Comparison of ENCODE assay signal across 13 mouse cellular contexts in genomic region chr17:66756500-66756899, GRCm38 (mm10).
DNase-seq lines count a peak whose midpoint lies in the region; ATAC-seq and TF ChIP-seq lines count a peak whose summit lies in the region.
"Had no signal": no experiment of that assay in that cellular context is flagged by ENCODE, and none has a peak within 500 bp of the region (broad histone marks: within the 10 kb centered on the region; RNA-seq: fewer than 3 reads in every experiment).

No protein-coding gene starts in this region.

- no peaks in the 10 kb centered on the region for H3K9me3 ChIP-seq in kidney, postnatal 0 days (replicated peaks; ENCODE audit: low read length)
- H3K9me3 ChIP-seq in embryonic facial prominence, embryonic 14.5 days (ENCODE audit: control insufficient read depth, low read length): no peaks in the 10 kb centered on the region
- H3K9me3 ChIP-seq in forebrain, embryonic 16.5 days (ENCODE audit: control insufficient read depth, low read length): no peaks in the 10 kb centered on the region; the same call in 1 of the 2 replicates
- H3K9me3 ChIP-seq in liver, embryonic 13.5 days (replicated peaks): no peaks in the 10 kb centered on the region
- H3K9me3 ChIP-seq: neural tube, embryonic 13.5 days had no signal

- H3K4me3 ChIP-seq in kidney, postnatal 0 days (replicated peaks; ENCODE audit: low read depth, low read length): no peak overlapping the region
- H3K4me3 ChIP-seq in embryonic facial prominence, embryonic 14.5 days (ENCODE audit: low read depth, low read length): no peak overlapping the region
- H3K4me3 ChIP-seq in forebrain, embryonic 16.5 days (replicated peaks; ENCODE audit: low read length): no peak overlapping the region
- no peak overlapping the region for H3K4me3 ChIP-seq in liver, embryonic 13.5 days (replicated peaks)
- H3K4me3 ChIP-seq: neural tube, embryonic 13.5 days had no signal

- no peaks in the 10 kb centered on the region for H3K27me3 ChIP-seq in kidney, postnatal 0 days (ENCODE audit: insufficient read depth, low read length)
- H3K27me3 ChIP-seq in embryonic facial prominence, embryonic 14.5 days (replicated peaks; ENCODE audit: control insufficient read depth, insufficient read depth, low read length): no peaks in the 10 kb centered on the region
- no peaks in the 10 kb centered on the region for H3K27me3 ChIP-seq in forebrain, embryonic 16.5 days (replicated peaks; ENCODE audit: control insufficient read depth, insufficient read depth, low read length)
- H3K27me3 ChIP-seq in liver, embryonic 13.5 days: no peaks in the 10 kb centered on the region
- H3K27me3 ChIP-seq: neural tube, embryonic 13.5 days had no signal

- ATAC-seq in kidney, postnatal 0 days (replicated peaks; ENCODE audit: low FRiP score, low read depth): no peak
- no peak for ATAC-seq in embryonic facial prominence, embryonic 14.5 days (ENCODE audit: low read depth)
- peak; percentile 46; the same call in 1 of the 2 replicates for ATAC-seq in forebrain, embryonic 16.5 days
- ATAC-seq in liver, embryonic 13.5 days (ENCODE audit: low read depth): no peak
- ATAC-seq: CD4-positive, CD25-positive, alpha-beta regulatory T cell, adult 4 months had no signal

- H3K4me2 ChIP-seq in kidney, postnatal 0 days (ENCODE audit: low read length): peak overlapping the region; percentile 32; the same call in 1 of the 2 replicates
- H3K4me2 ChIP-seq in embryonic facial prominence, embryonic 14.5 days (ENCODE audit: low read depth, low read length): peak overlapping the region; percentile 37
- H3K4me2 ChIP-seq in forebrain, embryonic 16.5 days (ENCODE audit: low read length): peak overlapping the region; percentile 51; the same call in 1 of the 2 replicates
- peak overlapping the region; percentile 28 for H3K4me2 ChIP-seq in liver, embryonic 13.5 days

- DNase-seq in kidney, postnatal 0 days (ENCODE audit: low spot score): no peak
- no peak for DNase-seq in kidney, postnatal 25 days
- peak; percentile 44 for DNase-seq in embryonic facial prominence, embryonic 14.5 days (ENCODE audit: low spot score)
- no peak for DNase-seq in liver, embryonic 13.5 days
- no peak for DNase-seq in thymus, postnatal 10 days (ENCODE audit: low spot score in 2 of 2)
- DNase-seq in testis, postnatal 10 days (ENCODE audit: low spot score): no peak
- DNase-seq: heart, postnatal 14 days; kidney, adult 9 months; thymus, adult 2 months had no signal

- H3K36me3 ChIP-seq in kidney, postnatal 0 days (ENCODE audit: insufficient read depth, low read length): peaks cover 4% of the 10 kb centered on the region; the same call in 1 of the 2 replicates
- no peaks in the 10 kb centered on the region for H3K36me3 ChIP-seq in embryonic facial prominence, embryonic 14.5 days (ENCODE audit: control insufficient read depth, insufficient read depth, low read length)
- no peaks in the 10 kb centered on the region for H3K36me3 ChIP-seq in forebrain, embryonic 16.5 days (ENCODE audit: control insufficient read depth, insufficient read depth)
- no peaks in the 10 kb centered on the region for H3K36me3 ChIP-seq in liver, embryonic 13.5 days
- H3K36me3 ChIP-seq: neural tube, embryonic 13.5 days had no signal

- H3K27ac ChIP-seq in kidney, postnatal 0 days: peak overlapping the region; percentile 58; the same call in 1 of the 2 replicates
- no peak overlapping the region; the same call in 1 of the 2 replicates for H3K27ac ChIP-seq in embryonic facial prominence, embryonic 14.5 days (replicated peaks; ENCODE audit: low read depth, low read length)
- no peak overlapping the region; the same call in 1 of the 2 replicates for H3K27ac ChIP-seq in forebrain, embryonic 16.5 days (ENCODE audit: low read length)
- H3K27ac ChIP-seq in liver, embryonic 13.5 days: no peak overlapping the region
- H3K27ac ChIP-seq: macrophage had no signal

- no peak overlapping the region for H3K9ac ChIP-seq in kidney, postnatal 0 days (ENCODE audit: low read depth, low read length)
- H3K9ac ChIP-seq in embryonic facial prominence, embryonic 14.5 days (ENCODE audit: low read depth, low read length): peak overlapping the region; percentile 20
- no peak overlapping the region for H3K9ac ChIP-seq in forebrain, embryonic 16.5 days (replicated peaks; ENCODE audit: low read depth, low read length)
- no peak overlapping the region for H3K9ac ChIP-seq in liver, embryonic 13.5 days
- H3K9ac ChIP-seq: neural tube, embryonic 13.5 days had no signal

- 43% methylated on average over 9 of the region's 9 CpGs for WGBS in kidney, postnatal 0 days
- 45% methylated on average over 9 of the region's 9 CpGs for WGBS in embryonic facial prominence, embryonic 14.5 days
- 57% methylated on average over 9 of the region's 9 CpGs for WGBS in forebrain, embryonic 16.5 days
- 65% methylated on average over 9 of the region's 9 CpGs for WGBS in liver, embryonic 13.5 days (ENCODE audit: insufficient replicate concordance)

- TF ChIP-seq CTCF in kidney, postnatal 0 days (IDR thresholded peaks at IDR 0.05; ENCODE audit: low read depth): no peak

- peaks cover 11% of the 10 kb centered on the region; the same call in 1 of the 2 replicates for H3K4me1 ChIP-seq in kidney, postnatal 0 days (replicated peaks; ENCODE audit: insufficient read depth, low read length)
- peaks cover 6% of the 10 kb centered on the region; the same call in 1 of the 2 replicates for H3K4me1 ChIP-seq in embryonic facial prominence, embryonic 14.5 days (ENCODE audit: control insufficient read depth, insufficient read depth, low read length)
- H3K4me1 ChIP-seq in forebrain, embryonic 16.5 days (replicated peaks; ENCODE audit: control insufficient read depth, insufficient read depth, low read length): peaks cover 21% of the 10 kb centered on the region
- no peaks in the 10 kb centered on the region for H3K4me1 ChIP-seq in liver, embryonic 13.5 days (replicated peaks)
